Mouse (Mus musculus): ENCODE measurements at regions not wholly inside any gene's neighbourhood (a gene's known extent, or its start where the extent isn't known, plus 50 kb on each side); places are given as distances from the start of the nearest gene placed in this dataset.

- DNase-seq (ENCODE audit: low read depth): no peak
Measured at GRCm38 (mm10) chr8:41703927-41704924, 287.4 kb upstream of the Frg1 start.

Data from gonadal fat pad, adult 2 months (tissue).